Mouse (Mus musculus) heart, embryonic 12.5 days (tissue): ENCODE measurements around the gene Borcs7. TPM values are rescaled to one million over a fixed set of nuclear protein-coding genes. Genes with fewer than 3 reads are reported as not detected.
A peak's percentile ranks its signal among the peaks of the same experiment; 100 is the strongest.

Experiments used
- ATAC-seq: fragments of 200-750 bp; cut with Nextera tagmentation; 2 replicates; pipeline ENCODE4 v1.8.0; 2017; ENCODE audit warnings: moderate TSS enrichment, moderate library complexity; ENCODE audit not compliant: insufficient number of reproducible peaks, low FRiP score
- H3K27ac ChIP-seq: fragments of 300-500 bp; sonication (generic); 2 replicates; pipeline ENCODE4 v1.5.1; 2016; ENCODE audit warnings: mild to moderate bottlenecking, moderate library complexity; ENCODE audit not compliant: poor library complexity, severe bottlenecking
- H3K27me3 ChIP-seq: fragments of 300-500 bp; sonication (generic); replicated peaks from 2 replicates; pipeline ENCODE4 v1.6.1; 2016; ENCODE audit warnings: mild to moderate bottlenecking, moderate library complexity
- H3K36me3 ChIP-seq: fragments of 300-500 bp; sonication (generic); 2 replicates; pipeline ENCODE4 v1.6.1; 2016; ENCODE audit warnings: mild to moderate bottlenecking, moderate library complexity
- H3K4me1 ChIP-seq: fragments of 300-500 bp; sonication (generic); replicated peaks from 2 replicates; pipeline ENCODE4 v1.6.1; 2016; ENCODE audit warnings: mild to moderate bottlenecking
- H3K4me2 ChIP-seq: fragments of 300-500 bp; sonication (generic); 2 replicates; pipeline ENCODE4 v1.6.1; 2016; ENCODE audit warnings: mild to moderate bottlenecking, moderate library complexity
- H3K4me3 ChIP-seq: fragments of 300-500 bp; sonication (generic); 2 replicates; pipeline ENCODE4 v1.5.1; 2016; ENCODE audit warnings: mild to moderate bottlenecking
- H3K9ac ChIP-seq: fragments of 300-500 bp; sonication (generic); 2 replicates; pipeline ENCODE4 v1.6.1; 2016; ENCODE audit warnings: mild to moderate bottlenecking, moderate library complexity
- H3K9me3 ChIP-seq: fragments of 300-500 bp; sonication (generic); replicated peaks from 2 replicates; pipeline ENCODE4 v1.6.1; 2016; ENCODE audit warnings: mild to moderate bottlenecking, moderate library complexity
- WGBS: fragments of 180-500 bp; shearing (Covaris S2); methylation state at CpG from one replicate; pipeline ENCODE4 v1.1.7; 2016; 5-methylcytosine and 5-hydroxymethylcytosine counted together
- polyA plus RNA-seq: library from polyadenylated mRNA; unstranded; fragments of >200 nt; fragmentation: Nextera tagmentation; extraction: Ambion mirVana; gene quantifications from 2 replicates; pipeline ENCODE4 v1.2.1, GENCODE M21; 2016

The Borcs7 gene
- polyA plus RNA-seq, result 16.3 and 17.0 TPM in 2 replicates

- peak; percentile 92 for ATAC-seq
- H3K4me2 ChIP-seq, result peak within 1 kb of the TSS; percentile 71
- H3K4me3 ChIP-seq, result peak within 1 kb of the TSS; percentile 83
- H3K27me3 ChIP-seq, result no peaks in the 10 kb centered on the region
- peak within 1 kb of the TSS; percentile 49; the same call in 1 of the 2 replicates for H3K27ac ChIP-seq
- 2% methylated on average over 44 of the region's 44 CpGs for WGBS
- peaks cover 5% of the 10 kb centered on the region for H3K4me1 ChIP-seq
- H3K36me3 ChIP-seq, result peaks cover 7% of the 10 kb centered on the region
- no peaks in the 10 kb centered on the region for H3K9me3 ChIP-seq
- peak within 1 kb of the TSS; percentile 91 for H3K9ac ChIP-seq
These were observed at the start of gene Borcs7 for GRCm38 (mm10) chr19:46689460-46690372. Gene Borcs7, plus strand, starts transcription at chr19:46689906.

- peaks cover 18% of the 10 kb centered on the region for H3K36me3 ChIP-seq
- peaks cover 94% of the 10 kb centered on the region for H3K4me1 ChIP-seq
- H3K27me3 ChIP-seq, result no peaks in the 10 kb centered on the region
- no peak for ATAC-seq
- H3K4me2 ChIP-seq, result no peak overlapping the region
- 83% methylated on average over 8 of the region's 8 CpGs for WGBS
- no peaks in the 10 kb centered on the region for H3K9me3 ChIP-seq
- peak overlapping the region; percentile 96 for H3K27ac ChIP-seq
- peak overlapping the region; percentile 28; the same call in 1 of the 2 replicates for H3K9ac ChIP-seq
- no peak overlapping the region for H3K4me3 ChIP-seq
These were observed 48.9 kb upstream of the Borcs7 start for GRCm38 (mm10) chr19:46640780-46641179.

- Histone ChIP-seq H3K4me3 (no peak overlapping the region), H3K9me3 (no peaks in the 10 kb centered on the region), H3K4me1 (peaks cover 94% of the 10 kb centered on the region), H3K4me2 (peak overlapping the region; percentile 42), H3K36me3 (peaks cover 25% of the 10 kb centered on the region), H3K9ac (peak overlapping the region; percentile 28), H3K27me3 (no peaks in the 10 kb centered on the region), H3K27ac (peak overlapping the region; percentile 96)
- 0 out of 2 replicates have a peak, but pooled peaks have one; percentile 16 for ATAC-seq
- WGBS, result 43% methylated on average over 19 of the region's 19 CpGs
These were observed 48.2 kb upstream of the Borcs7 start for GRCm38 (mm10) chr19:46641420-46642085.

GRCm38 (mm10) chr19:46642136-46642753, 47.5 kb upstream of the Borcs7 start:
- Histone ChIP-seq H3K4me2 (peak overlapping the region; percentile 42), H3K9me3 (no peaks in the 10 kb centered on the region), H3K4me3 (no peak overlapping the region), H3K9ac (peak overlapping the region; percentile 28), H3K36me3 (peaks cover 27% of the 10 kb centered on the region), H3K4me1 (peaks cover 95% of the 10 kb centered on the region), H3K27me3 (no peaks in the 10 kb centered on the region), H3K27ac (peak overlapping the region; percentile 96)
- no peak for ATAC-seq
- 53% methylated on average over 22 of the region's 22 CpGs for WGBS

- Histone ChIP-seq H3K9ac (peak overlapping the region; percentile 57; the same call in 1 of the 2 replicates), H3K27me3 (no peaks in the 10 kb centered on the region), H3K9me3 (no peaks in the 10 kb centered on the region), H3K4me1 (peaks cover 91% of the 10 kb centered on the region), H3K36me3 (peaks cover 26% of the 10 kb centered on the region), H3K4me3 (no peak overlapping the region), H3K4me2 (peak overlapping the region; percentile 4; the same call in 1 of the 2 replicates), H3K27ac (peak overlapping the region; percentile 96)
- 59% methylated on average over 5 of the region's 5 CpGs for WGBS
- no peak for ATAC-seq
These were observed 46.5 kb upstream of the Borcs7 start for GRCm38 (mm10) chr19:46643236-46643635.

- Histone ChIP-seq H3K9ac (peak overlapping the region; percentile 6), H3K36me3 (peaks cover 32% of the 10 kb centered on the region), H3K9me3 (no peaks in the 10 kb centered on the region), H3K27ac (peak overlapping the region; percentile 96), H3K27me3 (no peaks in the 10 kb centered on the region), H3K4me1 (peaks cover 82% of the 10 kb centered on the region), H3K4me3 (no peak overlapping the region), H3K4me2 (peak overlapping the region; percentile 27)
- ATAC-seq, result no peak; the same call in 1 of the 2 replicates
- 53% methylated on average over 10 of the region's 10 CpGs for WGBS
These were observed 45.3 kb upstream of the Borcs7 start for GRCm38 (mm10) chr19:46644343-46644792.

- Histone ChIP-seq H3K4me1 (peaks cover 75% of the 10 kb centered on the region), H3K36me3 (peaks cover 35% of the 10 kb centered on the region), H3K27me3 (no peaks in the 10 kb centered on the region), H3K4me3 (no peak overlapping the region), H3K27ac (peak overlapping the region; percentile 96), H3K9ac (peak overlapping the region; percentile 6), H3K4me2 (peak overlapping the region; percentile 27), H3K9me3 (no peaks in the 10 kb centered on the region)
- peak; percentile 79 for ATAC-seq
- 14% methylated on average over 12 of the region's 12 CpGs for WGBS
These were observed 44.7 kb upstream of the Borcs7 start for GRCm38 (mm10) chr19:46644793-46645602.

GRCm38 (mm10) chr19:46646041-46646481, 43.6 kb upstream of the Borcs7 start:
- Histone ChIP-seq H3K4me1 (peaks cover 66% of the 10 kb centered on the region), H3K27me3 (no peaks in the 10 kb centered on the region), H3K9ac (0 out of 2 replicates have a peak overlapping the region, but pooled peaks have one; percentile 36), H3K36me3 (peaks cover 37% of the 10 kb centered on the region), H3K9me3 (no peaks in the 10 kb centered on the region), H3K4me2 (peak overlapping the region; percentile 27; the same call in 1 of the 2 replicates), H3K4me3 (no peak overlapping the region), H3K27ac (peak overlapping the region; percentile 96)
- no peak for ATAC-seq
- WGBS, result 77% methylated on average over 12 of the region's 12 CpGs

GRCm38 (mm10) chr19:46647254-46647653, 42.5 kb upstream of the Borcs7 start:
- no peak overlapping the region for H3K4me3 ChIP-seq
- WGBS, result 65% methylated on average over 3 of the region's 3 CpGs
- peaks cover 54% of the 10 kb centered on the region for H3K4me1 ChIP-seq
- no peak overlapping the region for H3K4me2 ChIP-seq
- H3K9ac ChIP-seq, result no peak overlapping the region
- H3K27ac ChIP-seq, result no peak overlapping the region
- no peak for ATAC-seq
- H3K27me3 ChIP-seq, result no peaks in the 10 kb centered on the region
- no peaks in the 10 kb centered on the region for H3K9me3 ChIP-seq
- peaks cover 43% of the 10 kb centered on the region for H3K36me3 ChIP-seq

GRCm38 (mm10) chr19:46647850-46648249, 41.9 kb upstream of the Borcs7 start:
- Histone ChIP-seq H3K9ac (no peak overlapping the region), H3K9me3 (no peaks in the 10 kb centered on the region), H3K4me1 (peaks cover 48% of the 10 kb centered on the region), H3K4me3 (no peak overlapping the region), H3K27me3 (no peaks in the 10 kb centered on the region), H3K4me2 (no peak overlapping the region), H3K36me3 (peaks cover 47% of the 10 kb centered on the region), H3K27ac (no peak overlapping the region)
- WGBS, result 69% methylated on average over 8 of the region's 8 CpGs
- no peak for ATAC-seq
